Mouse (Mus musculus) C3H10T1/2 (cell line): ENCODE data around the gene Inf2. TPM values are rescaled to one million over a fixed set of nuclear protein-coding genes. Genes with fewer than 3 reads are reported as not detected.

Experiments used
- polyA plus RNA-seq, 2 experiments: library from polyadenylated mRNA; unstranded; fragments of >200 nt; fragmentation: generic; extraction: Trizol; gene quantifications; one replicate each; pipeline ENCODE4 v1.2.1; 2012; ENCODE audit warnings: missing spikeins in 2 of 2

Inf2 gene
- polyA plus RNA-seq, result 100 to 1,000 TPM in 1 of 2 experiments, 10 to 100 TPM in 1; 74.5 to 134 TPM

GRCm38 (mm10) chr12:112588426-112589256 lies at the start of gene Inf2:
TSS of gene Inf2 (plus strand) at chr12:112588784.

GRCm38 (mm10) chr12:112619686-112620353 lies 31.2 kb downstream of the Inf2 start, which contains the start of gene Adssl1:
TSS of gene Adssl1 (plus strand) at chr12:112620045.

GRCm38 (mm10) chr12:112644180-112644854 lies 55.7 kb downstream of the Inf2 start, which contains the start of gene Siva1:
TSS of gene Siva1 (plus strand) at chr12:112644679.

Other genes starting within 250 kb of the Inf2 start
- gene A530016L24Rik, start 99.3 kb upstream of the Inf2 start, polyA plus RNA-seq, result 1 to 10 TPM; 1.4 to 3.6 TPM
- 1 to 10 TPM in 1 of 2 experiments, under 1 TPM in 1; 0.06 to 1.3 TPM for gene Tmem179, start 72.0 kb upstream of the Inf2 start, polyA plus RNA-seq
- gene Adssl1, start 31.3 kb downstream of the Inf2 start, polyA plus RNA-seq, result 1 to 10 TPM; 2.8 to 2.9 TPM
- 100 to 1,000 TPM; 132 to 231 TPM for gene Siva1, start 55.9 kb downstream of the Inf2 start, polyA plus RNA-seq
- 100 to 1,000 TPM; 183 to 195 TPM for gene Akt1, start 86.1 kb downstream of the Inf2 start, polyA plus RNA-seq
- gene Zbtb42, start 90.0 kb downstream of the Inf2 start, polyA plus RNA-seq, result under 1 TPM; 0.63 TPM
- gene Cep170b, start 131.7 kb downstream of the Inf2 start, polyA plus RNA-seq, result 10 to 100 TPM; 12.6 to 27.3 TPM
- gene Pld4, start 171.9 kb downstream of the Inf2 start, polyA plus RNA-seq, result under 1 TPM; 0.05 to 0.20 TPM
- 10 to 100 TPM in 1 of 2 experiments, 1 to 10 TPM in 1; 2.9 to 18.8 TPM for gene Ahnak2, start 213.9 kb downstream of the Inf2 start, polyA plus RNA-seq
- 10 to 100 TPM; 14.4 to 21.4 TPM for gene Clba1, start 220.2 kb downstream of the Inf2 start, polyA plus RNA-seq
- gene Cdca4, start 240.6 kb downstream of the Inf2 start, polyA plus RNA-seq, result 10 to 100 TPM; 17.1 to 24.4 TPM